Mouse (Mus musculus) cerebellum, adult 9-11 months (tissue): ENCODE measurements around the gene Ifi27l2a.

Experiments
- DNase-seq: peaks from one replicate; pipeline ENCODE4 v3.0.0; 2022

Ifi27l2a gene

GRCm38 (mm10) chr12:103425729-103426470 lies 17.6 kb downstream of the Ifi27l2a start, which contains the start of gene Ddx24:
Gene Ddx24, minus strand, starts transcription at chr12:103425830.
- DNase-seq = peak; percentile 99

- peak; percentile 51 for DNase-seq
Measured at GRCm38 (mm10) chr12:103425016-103425728, 18.3 kb downstream of the Ifi27l2a start.

GRCm38 (mm10) chr12:103408144-103408543 lies 35.3 kb downstream of the Ifi27l2a start:
- DNase-seq = peak; percentile 58

- DNase-seq = no peak
Measured at GRCm38 (mm10) chr12:103407720-103408119, 35.8 kb downstream of the Ifi27l2a start, which contains the start of gene 9330161L09Rik. Gene 9330161L09Rik, minus strand, starts transcription at chr12:103407820.

- DNase-seq = no peak
Measured at GRCm38 (mm10) chr12:103404131-103404530, 39.3 kb downstream of the Ifi27l2a start.

- DNase-seq = no peak
Measured at GRCm38 (mm10) chr12:103396751-103397150, 46.7 kb downstream of the Ifi27l2a start.

GRCm38 (mm10) chr12:103395486-103396275 lies 47.8 kb downstream of the Ifi27l2a start:
- no peak for DNase-seq

- DNase-seq = no peak
Measured at GRCm38 (mm10) chr12:103393528-103393927, 50.0 kb downstream of the Ifi27l2a start.
